Mouse (Mus musculus): ENCODE measurements at regions not wholly inside any gene's neighbourhood (a gene's known extent, or its start where the extent isn't known, plus 50 kb on each side); places are given as distances from the start of the nearest gene placed in this dataset.

DNA sequence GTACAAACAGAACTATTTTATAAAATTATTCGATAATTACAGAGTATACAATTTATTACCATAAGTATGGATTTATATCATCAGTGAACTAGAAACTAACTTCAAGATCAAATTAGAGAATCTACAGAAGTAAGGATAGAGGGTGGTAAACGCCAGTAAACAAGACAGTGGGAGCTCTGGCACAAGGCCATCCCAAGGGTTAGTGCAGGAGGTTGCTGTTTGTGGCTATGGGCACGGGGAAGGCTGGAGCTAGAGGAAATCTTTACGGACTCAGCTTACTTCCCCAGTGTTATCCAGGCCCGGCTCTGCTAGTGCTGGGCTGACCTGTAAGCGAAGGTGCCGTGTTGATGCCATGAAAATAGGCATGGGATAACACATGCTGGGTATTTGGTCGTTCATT lies 220.5 kb upstream of the Api5 start:
- no peak for TF ChIP-seq CTCF (IDR thresholded peaks at IDR 0.05; ENCODE audit: low read depth)
- TF ChIP-seq EP300 (optimal IDR thresholded peaks at IDR 0.05), result no peak
